Mouse (Mus musculus) heart, postnatal 0 days (tissue): ENCODE measurements around the gene Ccdc187. TPM values are rescaled to one million over a fixed set of nuclear protein-coding genes. Genes with fewer than 3 reads are reported as not detected.

Experiments used
- ATAC-seq: fragments of 200-750 bp; cut with Nextera tagmentation; 2 replicates; pipeline ENCODE4 v1.8.0; 2017; ENCODE audit warnings: low read depth, moderate number of reproducible peaks, moderate library complexity; ENCODE audit not compliant: insufficient read depth
- DNase-seq: peaks from one replicate; pipeline ENCODE4 v3.0.0-alpha.2; 2016; ENCODE audit warnings: low spot score
- H3K27ac ChIP-seq: fragments of 300-500 bp; sonication (generic); 2 replicates; pipeline ENCODE4 v1.5.1; 2014; ENCODE audit warnings: low read depth, mild to moderate bottlenecking
- H3K27me3 ChIP-seq: fragments of 300-500 bp; sonication (generic); 2 replicates; pipeline ENCODE4 v1.6.1; 2014; ENCODE audit warnings: low read length, mixed read lengths; ENCODE audit not compliant: control insufficient read depth, insufficient read depth
- H3K36me3 ChIP-seq: fragments of 300-500 bp; sonication (generic); replicated peaks from 2 replicates; pipeline ENCODE4 v1.6.1; 2014; ENCODE audit warnings: low read length, mixed read lengths; ENCODE audit not compliant: control insufficient read depth, insufficient read depth
- H3K4me1 ChIP-seq: fragments of 300-500 bp; sonication (generic); 2 replicates; pipeline ENCODE4 v1.6.1; 2014; ENCODE audit warnings: antibody characterized with exemption; ENCODE audit not compliant: control insufficient read depth, insufficient read depth
- H3K4me2 ChIP-seq: fragments of 300-500 bp; sonication (generic); 2 replicates; pipeline ENCODE4 v1.6.1; 2014; ENCODE audit warnings: low read depth, mild to moderate bottlenecking, low read length, moderate library complexity
- H3K4me3 ChIP-seq: fragments of 300-500 bp; sonication (generic); 2 replicates; pipeline ENCODE4 v1.5.1; 2014; ENCODE audit warnings: low read depth, low read length
- H3K9ac ChIP-seq: fragments of 300-500 bp; sonication (generic); replicated peaks from 2 replicates; pipeline ENCODE4 v1.6.1; 2014; ENCODE audit warnings: low read depth, low read length, mixed read lengths
- H3K9me3 ChIP-seq: fragments of 300-500 bp; sonication (generic); replicated peaks from 2 replicates; pipeline ENCODE4 v1.6.1; 2016; ENCODE audit warnings: low read length; ENCODE audit not compliant: control insufficient read depth
- CTCF ChIP-seq: IDR thresholded peaks from 2 replicates; pipeline ENCODE4 v1.5.1; 2016; ENCODE audit warnings: antibody characterized with exemption, control low read depth, low read depth
- EP300 ChIP-seq: IDR thresholded peaks from 2 replicates; pipeline ENCODE4 v1.6.1; 2016; ENCODE audit warnings: antibody characterized with exemption, low read depth
- WGBS: fragments of 180-500 bp; shearing (Covaris S2); extraction: QIAGEN DNeasy Blood & Tissue Kit; methylation state at CpG from one replicate; pipeline ENCODE4 v1.1.7; 2014; 5-methylcytosine and 5-hydroxymethylcytosine counted together
- polyA plus RNA-seq: library from polyadenylated mRNA; unstranded; fragments of >200 nt; fragmentation: Nextera tagmentation; extraction: Ambion mirVana; gene quantifications from 2 replicates; pipeline ENCODE4 v1.2.1, GENCODE M21; 2015
- total RNA-seq: library from RNA; depleted of rRNA; stranded (reverse); fragments of >200 nt; gene quantifications from 2 replicates; pipeline ENCODE4 v1.2.3, GENCODE M21; 2014; ENCODE audit warnings: low replicate concordance; rRNA removed

The Ccdc187 gene
- total and polyA plus RNA-seq, 2 experiments from 2014 or later = 0.04 to 0.61 TPM

GRCm38 (mm10) chr2:26198488-26198887 is 95.9 kb downstream of the Ccdc187 start:
- Histone ChIP-seq H3K4me2 (peak overlapping the region; percentile 3; the same call in 1 of the 2 replicates), H3K9me3 (no peaks in the 10 kb centered on the region), H3K9ac (no peak overlapping the region), H3K27me3 (peaks cover 98% of the 10 kb centered on the region), H3K4me1 (no peaks in the 10 kb centered on the region), H3K27ac (no peak overlapping the region), H3K4me3 (no peak overlapping the region), H3K36me3 (no peaks in the 10 kb centered on the region)
- no peak for ATAC-seq
- no peak for DNase-seq
- WGBS = 0% methylated on average over 10 of the region's 10 CpGs
- no peak for TF ChIP-seq CTCF
- no peak for TF ChIP-seq EP300

- DNase-seq (no peak), ATAC-seq (no peak)
- H3K27me3 ChIP-seq = peaks cover 89% of the 10 kb centered on the region
- TF ChIP-seq CTCF = no peak
- no peak for TF ChIP-seq EP300
- H3K36me3 ChIP-seq = no peaks in the 10 kb centered on the region
- WGBS = 38% methylated on average over 7 of the region's 7 CpGs
- H3K4me2 ChIP-seq = no peak overlapping the region
- H3K4me1 ChIP-seq = no peaks in the 10 kb centered on the region
- H3K27ac ChIP-seq = no peak overlapping the region
- no peak overlapping the region for H3K9ac ChIP-seq
- no peaks in the 10 kb centered on the region for H3K9me3 ChIP-seq
- H3K4me3 ChIP-seq = no peak overlapping the region
Observed at GRCm38 (mm10) chr2:26194552-26195339, 99.6 kb downstream of the Ccdc187 start.

Other genes with a start within 250 kb of the Ccdc187 start
- 6.8 and 20.6 TPM in 2 replicates for gene Nacc2, start 171.3 kb downstream of the Ccdc187 start, total RNA-seq
- gene Nacc2, start 171.3 kb downstream of the Ccdc187 start, polyA plus RNA-seq = 5.4 and 6.9 TPM in 2 replicates
- gene Lhx3, start 86.3 kb downstream of the Ccdc187 start, total RNA-seq = not detected in 2 replicates
- gene Lhx3, start 86.3 kb downstream of the Ccdc187 start, polyA plus RNA-seq = not detected in 2 replicates
- 8.5 and 15.3 TPM in 2 replicates for gene Qsox2, start 57.0 kb downstream of the Ccdc187 start, total RNA-seq
- gene Qsox2, start 57.0 kb downstream of the Ccdc187 start, polyA plus RNA-seq = 7.5 and 8.2 TPM in 2 replicates
- 577 and 610 TPM in 2 replicates for gene Gpsm1, start 21.0 kb upstream of the Ccdc187 start, total RNA-seq
- 146 and 148 TPM in 2 replicates for gene Gpsm1, start 21.0 kb upstream of the Ccdc187 start, polyA plus RNA-seq
- gene Dnlz, start 57.6 kb upstream of the Ccdc187 start, total RNA-seq = 20.2 and 23.0 TPM in 2 replicates
- gene Dnlz, start 57.6 kb upstream of the Ccdc187 start, polyA plus RNA-seq = 17.0 and 18.6 TPM in 2 replicates
- 1.5 TPM in 1 of 2 replicates, not detected in the other for gene Card9, start 66.4 kb upstream of the Ccdc187 start, total RNA-seq
- 0.18 and 0.31 TPM in 2 replicates for gene Card9, start 66.4 kb upstream of the Ccdc187 start, polyA plus RNA-seq
- 9.6 and 24.1 TPM in 2 replicates for gene Snapc4, start 86.1 kb upstream of the Ccdc187 start, total RNA-seq
- 7.8 and 8.1 TPM in 2 replicates for gene Snapc4, start 86.1 kb upstream of the Ccdc187 start, polyA plus RNA-seq
- gene Entr1, start 94.8 kb upstream of the Ccdc187 start, total RNA-seq = 57.4 and 67.4 TPM in 2 replicates
- gene Entr1, start 94.8 kb upstream of the Ccdc187 start, polyA plus RNA-seq = 56.4 and 57.2 TPM in 2 replicates
- 52.5 and 102 TPM in 2 replicates for gene Pmpca, start 94.8 kb upstream of the Ccdc187 start, total RNA-seq
- gene Pmpca, start 94.8 kb upstream of the Ccdc187 start, polyA plus RNA-seq = 91.1 and 99.2 TPM in 2 replicates
- 16.7 and 22.0 TPM in 2 replicates for gene Inpp5e, start 114.6 kb upstream of the Ccdc187 start, total RNA-seq
- 10.2 and 11.0 TPM in 2 replicates for gene Inpp5e, start 114.6 kb upstream of the Ccdc187 start, polyA plus RNA-seq
- 48.3 and 49.0 TPM in 2 replicates for gene Sec16a, start 150.7 kb upstream of the Ccdc187 start, total RNA-seq
- gene Sec16a, start 150.7 kb upstream of the Ccdc187 start, polyA plus RNA-seq = 7.1 and 7.5 TPM in 2 replicates
- 54.0 and 63.3 TPM in 2 replicates for gene Notch1, start 222.1 kb upstream of the Ccdc187 start, total RNA-seq
- 4.9 and 5.7 TPM in 2 replicates for gene Notch1, start 222.1 kb upstream of the Ccdc187 start, polyA plus RNA-seq